Mouse (Mus musculus) kidney, postnatal 36 days (tissue): ENCODE measurements around the gene Crim1.
A peak's percentile ranks its signal among the peaks of the same experiment; 100 is the strongest.

Experiments
- DNase-seq, 2 experiments: peaks; one replicate each; pipeline ENCODE4 v3.0.0; 2021 to 2022; ENCODE audit warnings: mixed read lengths in 2 of 2

Gene Crim1

DNA sequence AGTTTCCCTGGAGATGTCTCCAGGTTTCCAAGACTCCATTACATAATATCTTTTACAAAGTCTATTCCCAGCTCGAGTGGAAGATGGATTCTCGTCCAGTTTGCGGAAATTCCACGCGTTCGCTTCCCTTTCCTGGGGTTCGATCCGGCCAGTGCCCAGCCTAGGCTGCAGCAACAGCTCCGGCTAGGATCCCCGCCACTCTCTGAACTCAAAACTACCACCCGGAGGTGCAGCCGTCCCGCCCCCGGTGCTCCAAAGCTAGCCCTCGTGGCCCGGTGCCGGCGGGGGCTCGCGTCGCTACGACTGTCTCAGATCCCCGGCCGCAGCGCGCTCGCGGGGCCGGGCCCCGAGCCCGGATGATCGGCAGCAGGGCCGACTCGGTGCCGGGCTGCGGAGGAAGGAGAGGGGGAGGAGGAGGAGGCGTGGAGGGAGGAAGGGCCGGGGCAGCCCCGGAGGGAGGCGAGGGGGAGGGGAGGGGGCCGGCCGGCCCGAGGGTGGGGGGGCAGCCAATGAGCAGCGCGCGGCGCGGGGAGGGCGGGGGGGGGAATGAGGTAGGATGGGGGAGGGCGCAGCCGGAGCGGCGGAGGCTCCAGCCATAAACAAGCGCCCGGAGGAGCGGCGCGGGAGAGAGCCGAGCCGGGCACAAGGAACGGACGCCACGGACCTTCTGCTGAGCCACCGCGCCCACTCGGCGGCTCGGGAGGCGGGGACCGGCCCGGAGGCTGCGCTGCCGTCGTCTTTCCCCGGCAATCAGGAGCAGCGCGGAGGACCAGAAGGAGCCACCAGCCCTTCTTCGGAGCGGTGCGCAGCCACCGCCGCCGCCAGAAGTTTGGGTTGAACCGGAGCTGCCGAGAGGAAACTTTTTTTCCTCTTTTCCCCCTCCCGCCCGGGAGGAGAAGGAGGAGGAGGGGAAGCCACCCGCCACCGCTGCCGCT is at the start of gene Crim1:
Gene Crim1, plus strand, starts transcription at position 623 of the 935 bp plus-strand sequence.
- DNase-seq: peak; percentile 85 to 91

DNA sequence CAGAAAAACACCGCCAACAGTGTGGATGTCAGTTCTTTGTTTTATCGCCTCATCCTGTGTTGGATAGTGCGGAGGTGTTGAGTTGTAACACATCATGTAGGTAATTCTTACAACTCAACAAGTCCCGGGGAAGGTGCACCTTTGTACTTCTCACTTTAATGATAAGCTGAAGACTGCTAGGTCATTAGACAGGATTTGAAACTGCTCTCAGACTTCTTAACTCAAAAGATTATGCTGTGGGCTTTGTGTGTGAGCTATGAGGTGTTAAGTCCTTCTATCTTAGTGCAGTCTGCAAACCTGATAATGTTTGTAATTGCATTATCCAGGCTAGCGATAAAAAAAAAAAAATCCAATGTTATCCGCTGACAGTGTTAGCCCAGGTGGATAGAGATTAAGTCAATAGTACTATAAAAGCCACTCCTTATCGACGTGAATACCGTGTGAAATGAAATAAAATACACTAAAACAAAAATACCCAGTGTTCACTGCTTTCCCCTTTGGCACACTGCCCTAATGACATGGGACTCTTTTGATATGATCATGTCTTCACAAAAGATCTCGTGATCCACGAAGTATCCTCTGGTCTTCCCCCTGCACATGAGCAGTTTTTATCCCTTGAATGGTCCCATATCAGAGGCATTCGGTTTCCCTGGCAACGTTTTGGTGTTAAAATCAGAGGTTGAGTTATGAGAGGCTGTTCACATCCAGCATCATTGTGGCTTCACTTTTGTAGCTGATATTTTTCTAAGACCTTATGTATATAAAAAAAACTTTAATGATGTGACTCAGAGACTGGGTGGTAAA is 48.4 kb upstream of the Crim1 start:
- no peak for DNase-seq

DNA sequence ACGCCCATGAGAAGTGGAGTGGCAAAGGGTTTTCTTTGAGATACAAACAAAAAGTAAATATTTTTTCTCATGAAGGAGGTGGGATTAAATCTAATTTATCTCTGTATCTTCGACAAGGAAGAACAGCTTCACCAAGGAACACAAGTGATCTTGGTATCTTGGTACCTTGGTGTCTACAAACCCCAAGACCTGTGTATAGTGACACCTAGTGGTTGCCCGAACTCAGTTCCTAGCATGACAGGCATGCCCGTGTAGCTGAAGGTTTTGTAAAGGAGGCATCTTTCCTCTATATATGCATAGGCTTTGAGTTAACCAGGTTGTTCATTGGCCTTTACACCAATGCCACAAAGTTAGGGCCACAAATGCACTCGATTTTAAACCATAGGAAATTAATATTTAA is 36.8 kb upstream of the Crim1 start:
- peak; percentile 61 to 74 for DNase-seq

DNA sequence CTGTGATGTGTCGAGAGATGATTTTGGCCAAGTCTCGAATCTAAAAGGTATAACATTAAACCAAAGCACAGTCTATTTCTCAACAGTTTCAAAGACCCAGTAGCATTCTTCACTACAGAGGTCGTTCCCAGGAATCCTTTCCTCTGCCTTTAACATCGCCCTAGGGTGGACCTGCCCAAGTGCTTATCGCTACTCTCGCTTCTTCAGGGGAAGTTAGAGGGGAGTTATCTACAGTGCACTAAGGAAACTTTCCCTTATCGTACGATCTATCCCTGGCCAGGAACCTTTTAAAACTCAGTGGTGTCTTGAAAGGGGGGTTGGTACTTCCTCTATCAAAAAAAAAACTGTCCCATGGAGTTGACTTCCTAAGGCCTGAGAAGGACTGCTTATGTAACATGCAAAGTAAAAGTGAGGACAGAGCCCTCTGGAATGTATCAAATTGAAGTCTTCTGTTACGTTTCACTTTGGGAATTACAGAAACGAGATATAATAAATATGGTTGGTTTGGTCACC is 36.3 kb upstream of the Crim1 start:
- DNase-seq: no peak

DNA sequence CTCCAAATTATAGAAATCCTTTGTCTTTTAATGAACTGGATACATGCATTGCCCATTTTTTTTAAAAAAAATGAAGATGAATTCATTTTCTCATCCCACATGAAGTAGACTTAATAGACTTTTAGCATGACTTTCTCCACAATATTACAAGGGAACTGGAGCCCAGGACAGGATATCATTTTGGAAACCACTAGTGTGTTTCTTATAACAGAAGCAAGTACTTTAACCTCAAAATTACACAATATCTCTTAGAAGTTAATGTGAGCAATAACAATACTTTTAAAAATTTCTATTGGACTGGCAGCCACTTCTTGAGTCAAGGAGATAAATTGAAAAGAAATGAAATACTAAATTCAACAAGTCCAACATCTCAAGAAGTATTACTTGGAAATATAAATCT is 34.2 kb upstream of the Crim1 start:
- no peak for DNase-seq

DNA sequence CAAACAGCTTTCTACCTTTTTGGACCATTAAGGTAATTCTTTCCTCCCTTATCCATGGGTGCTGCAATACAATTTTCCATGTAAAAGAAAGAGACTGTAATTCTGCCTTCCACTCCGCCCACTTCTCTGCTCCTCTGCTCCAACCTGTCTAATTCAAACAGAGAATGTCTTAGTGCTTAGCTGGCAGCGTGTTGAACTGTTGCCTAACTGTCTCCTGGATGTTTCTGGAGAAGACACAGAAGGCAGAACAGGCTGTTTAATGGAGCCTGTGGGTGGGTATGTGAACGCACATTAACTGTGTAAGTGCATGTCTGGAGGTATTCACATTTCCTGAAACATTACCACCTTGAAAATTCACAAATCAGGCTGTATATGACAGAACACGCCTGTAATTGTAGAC is 33.5 kb upstream of the Crim1 start:
- DNase-seq: no peak

DNA sequence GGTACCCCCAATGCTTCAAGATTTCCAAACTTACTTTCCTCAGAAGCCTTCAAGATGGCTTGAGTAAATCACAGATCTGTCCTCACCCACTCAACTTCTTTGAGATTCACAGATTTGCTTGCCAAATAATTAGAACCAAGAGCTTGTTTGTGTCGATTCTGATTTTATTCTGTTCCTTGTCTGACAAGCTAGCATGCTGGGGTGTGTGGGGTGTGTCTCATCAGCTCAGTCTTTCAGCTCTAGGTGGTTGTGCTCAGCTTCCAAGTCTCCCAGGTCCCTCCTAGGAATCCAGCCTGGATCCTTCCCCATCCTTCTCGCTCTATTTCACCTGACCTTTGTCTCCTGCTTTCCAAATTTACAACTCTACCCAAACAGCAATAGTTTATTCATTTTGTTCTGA is 27.7 kb upstream of the Crim1 start:
- no peak for DNase-seq

DNA sequence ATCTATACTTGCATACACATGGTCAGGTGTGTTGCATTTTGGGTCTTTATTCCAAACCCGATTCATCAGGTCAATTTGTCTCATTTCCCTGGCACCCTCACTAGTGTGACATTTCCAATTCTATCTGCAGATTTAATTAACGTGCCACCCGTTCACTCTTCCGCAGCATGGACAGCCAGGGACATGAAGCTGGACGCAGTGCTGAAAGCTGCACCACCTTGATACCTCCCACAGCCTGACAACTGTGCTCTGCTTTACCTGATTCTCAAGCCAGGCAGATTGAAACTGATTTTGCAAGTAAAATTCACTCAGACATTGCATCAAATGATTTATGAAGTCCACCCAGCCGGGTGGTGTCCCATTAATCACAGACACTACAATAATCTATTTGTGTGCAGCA is 19.3 kb upstream of the Crim1 start:
- no peak for DNase-seq

DNA sequence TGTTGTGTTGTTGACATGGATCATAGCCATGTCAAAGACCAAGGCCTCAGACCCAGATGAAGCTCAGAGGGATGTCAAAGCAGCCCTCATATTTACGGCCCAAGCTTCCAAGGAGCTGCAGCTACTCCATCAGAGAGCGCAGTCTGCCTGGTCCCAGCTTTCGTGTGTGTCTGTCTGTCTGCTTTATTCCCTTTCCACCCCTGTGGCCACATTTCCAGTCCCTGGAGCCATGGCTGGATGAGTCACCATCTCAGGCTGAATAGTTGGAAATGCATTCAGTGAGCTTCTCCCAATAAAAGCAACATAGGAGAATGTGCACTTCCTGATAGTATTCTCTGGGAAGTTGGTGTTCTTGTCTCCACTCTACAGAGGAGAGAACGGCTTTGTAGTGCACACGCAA is 3.9 kb upstream of the Crim1 start:
- no peak for DNase-seq

DNA sequence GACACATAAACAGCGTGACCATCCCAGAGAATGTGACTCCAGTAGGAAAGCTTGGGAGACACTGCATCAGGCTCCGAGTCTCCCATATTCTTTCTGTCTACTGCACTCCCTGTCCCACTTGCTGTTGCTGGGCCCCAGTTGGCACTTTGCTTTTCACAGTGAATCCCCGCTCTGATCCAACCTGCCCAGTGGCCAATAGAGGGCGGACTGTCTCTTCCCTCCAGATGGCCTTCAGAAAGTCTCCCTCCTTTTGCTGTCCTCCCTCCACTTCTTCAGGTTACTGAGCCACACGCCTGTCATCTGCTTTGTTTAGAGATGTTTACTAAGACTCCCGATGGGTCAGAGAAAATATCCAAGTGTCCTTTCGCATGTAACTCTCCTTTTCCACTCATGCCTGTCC is 2.9 kb upstream of the Crim1 start:
- DNase-seq: peak; percentile 71 to 83

DNA sequence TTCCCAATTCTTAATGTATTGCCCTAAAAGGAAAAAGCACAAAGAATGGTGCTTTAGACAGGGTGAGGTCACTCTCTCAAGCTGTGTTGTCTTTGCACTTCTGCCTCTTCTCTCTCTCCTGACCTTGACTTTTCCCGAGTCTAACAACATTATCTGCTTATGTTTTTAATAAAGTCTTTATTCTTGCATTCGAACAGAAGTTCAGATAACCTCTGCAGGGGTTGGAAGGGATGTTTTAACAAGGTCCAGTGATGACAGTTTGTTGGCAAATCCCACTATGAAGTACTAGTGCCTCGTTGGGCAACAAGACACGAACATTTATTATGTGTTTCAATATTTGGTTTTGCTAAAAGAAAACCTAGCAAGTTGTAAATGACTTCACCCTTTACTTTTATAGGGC is 1.9 kb upstream of the Crim1 start:
- DNase-seq: no peak

DNA sequence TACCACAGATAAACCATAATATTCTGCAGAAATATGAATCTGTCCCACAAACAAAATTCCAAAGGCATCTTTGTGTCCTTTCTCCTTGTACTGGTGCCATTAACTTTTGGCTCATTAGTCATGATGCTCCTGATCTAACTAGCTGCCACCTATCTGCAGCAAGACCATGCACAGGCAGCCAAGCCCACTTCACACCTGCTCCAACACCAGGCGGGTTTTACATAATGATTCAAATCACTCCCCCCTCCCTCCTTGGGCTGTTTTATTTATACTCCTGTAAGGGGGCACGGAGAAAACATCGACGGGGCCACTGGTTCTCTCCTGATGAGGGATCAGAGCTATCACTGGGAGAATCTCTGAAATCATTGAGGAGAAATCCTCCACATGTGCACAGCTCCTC is 1.2 kb upstream of the Crim1 start:
- DNase-seq: no peak

DNA sequence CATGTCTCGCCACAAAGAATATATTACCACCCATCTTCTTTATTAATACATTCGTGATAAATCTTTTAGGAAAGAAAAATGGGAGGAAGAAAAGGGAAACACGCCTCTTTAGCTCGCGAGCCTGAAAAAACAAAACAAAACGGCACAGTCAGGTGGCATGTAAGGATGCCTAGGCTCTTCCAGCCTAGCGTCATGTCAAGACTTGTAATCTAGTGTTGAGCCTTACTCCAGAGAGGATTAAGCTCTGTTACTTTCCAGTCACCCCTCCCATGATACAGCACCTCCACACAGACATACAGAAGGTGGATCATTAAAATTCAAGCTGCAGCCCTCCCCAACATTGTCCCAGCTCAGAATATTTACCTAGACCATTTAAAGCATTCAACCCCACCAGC is 820 bp upstream of the Crim1 start:
- DNase-seq: no peak

DNA sequence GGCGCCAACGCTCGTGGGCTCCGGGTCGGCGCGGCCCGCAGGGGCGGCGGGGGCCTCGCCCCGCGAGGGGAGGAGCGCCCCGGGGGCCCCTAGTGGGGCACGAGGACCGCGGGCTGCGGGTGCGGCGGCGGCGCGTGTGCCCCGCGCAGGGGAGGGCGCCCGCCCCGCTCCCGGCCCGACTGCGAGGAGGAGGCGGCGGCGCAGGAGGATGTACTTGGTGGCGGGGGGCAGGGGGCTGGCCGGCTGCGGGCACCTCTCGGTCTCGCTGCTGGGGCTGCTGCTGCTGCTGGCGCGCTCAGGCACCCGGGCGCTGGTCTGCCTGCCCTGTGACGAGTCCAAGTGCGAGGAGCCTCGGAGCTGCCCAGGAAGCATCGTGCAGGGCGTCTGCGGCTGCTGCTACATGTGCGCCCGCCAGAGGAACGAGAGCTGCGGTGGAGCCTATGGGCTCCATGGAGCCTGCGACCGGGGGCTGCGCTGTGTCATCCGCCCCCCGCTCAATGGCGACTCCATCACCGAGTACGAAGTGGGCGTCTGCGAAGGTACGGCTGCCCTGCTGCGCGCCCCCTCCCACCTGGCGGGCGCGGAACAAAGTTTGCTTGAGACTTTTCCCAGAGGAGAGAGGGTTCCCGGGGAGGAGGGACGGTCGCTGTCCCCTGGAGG is 643 bp downstream of the Crim1 start:
- DNase-seq: peak in 1 of 2 experiments; percentile 69

DNA sequence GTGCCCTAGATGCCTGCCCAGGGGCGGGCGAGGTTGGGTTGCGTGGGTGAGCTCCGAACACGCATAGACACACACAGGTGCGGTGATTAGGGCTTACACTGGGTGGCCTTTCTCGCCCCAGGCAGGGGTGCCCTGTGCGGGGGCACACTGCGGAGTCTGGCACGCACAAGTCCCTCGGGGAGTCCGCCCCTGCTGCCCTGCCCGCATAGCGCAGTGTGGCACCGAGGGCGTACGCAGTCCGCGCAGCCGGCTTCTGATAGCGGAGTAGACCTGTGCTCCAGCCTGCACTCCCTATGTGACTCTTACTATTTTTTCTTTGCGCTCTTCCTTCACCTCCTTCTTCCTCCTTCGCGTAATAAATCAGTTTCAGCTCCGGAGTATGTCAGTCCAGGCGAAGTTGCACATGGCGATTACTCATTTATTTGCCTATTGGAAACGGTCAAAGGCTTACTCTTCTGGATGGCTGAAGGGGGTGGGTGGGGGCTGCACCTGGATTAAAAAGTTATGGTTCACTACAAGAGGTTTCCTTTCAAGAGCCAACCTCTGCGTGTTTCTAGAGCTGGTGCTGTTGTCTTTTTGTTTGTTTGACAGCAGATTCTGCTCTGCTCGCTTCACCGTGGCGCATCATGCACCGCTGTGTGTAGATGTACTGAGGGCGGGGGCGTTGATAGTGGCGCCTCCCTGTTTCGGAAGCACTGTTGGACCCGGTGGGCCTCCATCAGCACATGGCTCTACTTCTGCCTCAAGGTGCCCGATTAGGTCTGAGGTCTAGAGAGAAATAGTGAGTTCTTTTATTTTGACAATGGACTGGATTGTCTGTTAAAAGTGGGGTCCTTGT is 1.4 kb downstream of the Crim1 start:
- peak in 1 of 2 experiments; percentile 69 for DNase-seq

DNA sequence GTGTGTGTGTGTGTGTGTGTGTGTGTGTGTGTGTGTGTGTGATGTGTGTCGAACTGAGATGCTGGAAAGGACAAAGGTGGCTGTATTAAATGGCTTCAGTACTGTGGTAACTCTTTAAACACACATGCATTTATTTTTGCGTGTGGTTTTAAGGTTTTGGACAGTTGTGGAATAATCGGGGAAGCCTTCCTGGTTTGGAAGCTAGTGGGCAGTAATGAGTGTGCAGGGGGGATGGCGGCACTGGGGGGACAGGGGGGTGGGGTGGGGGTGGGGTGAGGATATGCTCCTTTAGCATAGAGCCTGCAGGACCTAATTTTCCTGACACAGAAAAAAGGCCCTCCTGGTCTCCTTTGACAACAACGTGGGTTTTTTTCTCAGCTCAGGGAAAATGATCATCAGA is 2.2 kb downstream of the Crim1 start:
- DNase-seq: no peak

DNA sequence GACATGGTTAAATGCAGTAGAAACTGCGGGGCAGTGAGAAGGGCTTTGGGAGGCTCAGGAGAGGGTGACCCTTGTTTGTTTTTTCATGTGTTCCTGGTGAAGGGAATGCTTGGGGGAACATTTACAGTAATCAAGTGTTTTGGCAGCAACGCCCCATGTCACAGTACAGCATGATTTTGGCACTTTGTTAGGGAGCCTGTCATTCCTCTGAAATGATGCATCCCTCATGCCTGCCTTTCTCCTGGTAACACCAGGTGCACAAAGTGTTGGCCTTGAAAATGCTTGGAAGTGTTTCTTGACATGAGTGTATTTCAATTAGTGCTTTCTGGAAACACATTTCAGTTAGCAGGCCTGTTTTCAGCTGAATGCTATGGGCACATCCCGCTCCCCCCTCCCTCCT is 2.7 kb downstream of the Crim1 start:
- no peak for DNase-seq

DNA sequence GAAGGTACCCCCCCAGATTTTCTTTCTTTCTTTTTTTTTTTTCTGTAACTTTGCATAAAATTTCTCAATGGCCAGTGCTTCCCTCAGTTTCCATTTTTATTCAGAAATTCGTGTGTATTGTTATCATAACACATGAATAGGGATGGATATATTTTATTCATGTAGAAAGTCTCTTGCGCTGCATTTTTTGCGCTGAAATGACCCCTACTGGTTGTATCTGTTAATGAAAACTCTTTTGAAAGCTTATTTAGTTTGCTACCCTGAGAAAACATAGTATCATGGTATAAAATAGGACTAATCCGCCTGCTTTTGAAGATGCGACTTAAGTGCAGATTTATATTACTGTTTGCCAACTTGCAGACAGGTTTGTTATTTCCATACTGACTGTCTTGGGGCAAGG is 3.4 kb downstream of the Crim1 start:
- no peak for DNase-seq

DNA sequence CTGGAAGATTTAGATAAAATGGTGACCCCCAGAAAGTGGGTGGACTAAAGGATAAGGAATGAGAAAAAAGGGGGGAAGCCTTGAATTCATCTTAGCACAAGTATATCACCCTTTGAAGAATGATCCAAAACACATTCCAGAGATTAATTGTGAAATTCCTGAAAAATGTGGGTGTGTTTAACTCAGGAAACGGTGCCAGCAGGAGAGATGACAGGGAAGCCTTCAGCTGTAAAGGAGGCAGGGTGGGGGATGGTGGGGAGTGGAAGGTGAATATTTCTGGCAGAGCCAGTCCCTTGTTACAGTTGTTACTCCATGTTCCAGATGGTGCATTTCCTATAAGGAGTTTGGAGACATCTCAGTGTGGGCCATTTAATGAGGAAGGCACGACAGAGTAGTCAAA is 6.4 kb downstream of the Crim1 start:
- DNase-seq: peak; percentile 70 to 79

DNA sequence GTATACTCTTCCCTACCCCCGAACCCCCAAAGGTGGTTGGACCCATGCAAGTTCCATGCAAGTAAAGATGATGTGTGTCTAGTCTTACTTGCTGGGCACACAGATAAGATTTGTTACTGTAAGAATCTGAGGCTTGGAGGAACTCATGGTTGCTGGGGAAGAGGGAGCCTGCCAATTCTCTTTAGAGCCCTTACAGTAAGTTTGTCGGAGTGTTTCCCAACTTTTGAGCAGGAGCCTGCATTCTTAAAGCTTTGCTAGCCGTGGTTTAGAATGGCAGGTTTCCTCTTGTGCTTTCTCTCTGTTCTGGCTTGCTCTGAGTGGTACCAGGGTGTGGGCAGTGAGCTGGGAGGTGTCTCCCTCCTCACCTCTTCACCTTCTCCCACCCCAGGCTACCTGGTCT is 7.2 kb downstream of the Crim1 start:
- DNase-seq: no peak

DNA sequence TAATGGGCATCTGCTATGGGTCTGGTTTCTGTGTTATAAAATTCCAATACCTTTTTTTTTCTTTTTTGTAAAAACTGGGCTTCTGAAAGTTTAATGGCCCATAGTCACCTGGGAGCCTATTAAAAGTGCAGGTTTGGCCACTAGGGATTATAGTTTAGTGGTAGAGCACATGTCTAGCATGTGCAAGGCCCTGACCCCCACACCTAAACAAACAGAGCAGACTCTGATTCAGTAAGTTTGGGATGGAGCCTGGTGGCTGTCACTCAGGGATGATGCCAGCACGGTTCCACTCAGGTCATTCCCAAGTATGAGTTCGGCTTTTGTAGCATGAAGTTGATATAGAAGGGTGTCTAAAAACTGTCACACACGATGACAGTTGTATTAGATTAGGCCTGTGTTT is 8.8 kb downstream of the Crim1 start:
- DNase-seq: no peak

DNA sequence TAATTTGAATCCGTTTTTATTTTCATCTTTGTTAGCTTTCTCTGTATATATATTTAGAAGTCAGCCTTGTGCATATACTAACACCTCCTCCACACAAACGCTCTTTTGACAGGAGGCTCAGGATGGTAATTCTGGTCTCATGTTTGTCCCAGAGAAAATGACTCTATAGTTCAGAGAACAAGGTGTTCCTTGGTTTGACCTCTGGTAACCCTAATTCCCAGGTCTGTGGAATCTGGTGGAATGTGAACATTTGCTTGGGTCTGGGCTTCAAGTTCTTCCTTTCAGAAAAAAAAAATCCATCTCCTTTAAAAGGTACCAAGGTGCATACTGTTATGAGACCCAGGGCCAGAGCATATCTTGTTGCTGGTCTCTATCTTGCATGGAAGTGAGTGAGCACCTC is 9.6 kb downstream of the Crim1 start:
- peak in 1 of 2 experiments; percentile 67 for DNase-seq
